Mouse (Mus musculus) small intestine, adult 2 months (tissue): ENCODE data around the gene Map2k5.

Source experiments
- CTCF ChIP-seq: fragments of 200-500 bp; IDR thresholded peaks from 2 replicates; pipeline ENCODE4 v1.5.1; 2012; ENCODE audit warnings: low read depth, mild to moderate bottlenecking, control low read depth, inconsistent platforms, low read length, moderate library complexity, mixed read lengths; ENCODE audit not compliant: insufficient replicate concordance, insufficient read length; ENCODE audit errors: extremely low read depth
- POLR2A ChIP-seq: fragments of 200-500 bp; IDR thresholded peaks from 2 replicates; pipeline ENCODE4 v1.6.1; 2012; ENCODE audit warnings: low read depth, mild to moderate bottlenecking, control low read depth, inconsistent platforms, low read length, moderate library complexity

DNA sequence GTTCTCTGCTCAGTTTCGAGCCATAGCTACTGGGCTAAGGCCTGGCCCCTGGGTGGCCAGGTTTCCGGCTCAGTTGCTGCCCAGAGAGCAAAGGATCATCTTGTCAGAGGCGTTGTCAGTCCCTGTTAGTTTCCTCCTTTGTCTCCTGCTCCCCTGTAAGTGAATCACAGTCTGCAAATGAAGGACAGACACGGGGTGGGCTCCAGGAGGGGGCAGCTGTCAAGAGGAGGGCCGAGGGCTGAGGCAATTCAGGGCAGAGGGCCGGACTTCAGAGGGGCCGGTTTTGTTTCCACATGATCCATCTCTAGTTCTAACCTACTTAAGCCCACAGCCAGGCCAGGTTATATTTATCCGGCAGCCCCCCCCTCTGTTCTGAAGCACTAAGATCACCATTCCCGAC is 212.6 kb downstream of the Map2k5 start:
- no peak for TF ChIP-seq CTCF
- no peak for TF ChIP-seq POLR2A
